In genomic region chr7:141454967-141455551, GRCm38 (mm10) we compare ENCODE assay signal across 8 mouse cellular contexts. TPM values are rescaled to one million over a fixed set of nuclear protein-coding genes. Genes with fewer than 3 reads are reported as not detected.
A peak's percentile ranks its signal among the peaks of the same experiment; 100 is the strongest.
DNase-seq lines count a peak whose midpoint lies in the region; ATAC-seq and TF ChIP-seq lines count a peak whose summit lies in the region.

Gene Pnpla2 (plus strand): TSS chr7:141455198.

- WGBS in embryonic facial prominence, embryonic 12.5 days = under 1% methylated on average over 43 of the region's 45 CpGs
- under 1% methylated on average over 45 of the region's 45 CpGs for WGBS in kidney, adult 2 months
- 3% methylated on average over 45 of the region's 45 CpGs for WGBS in limb, embryonic 14.5 days
- under 1% methylated on average over 40 of the region's 45 CpGs for WGBS in midbrain, embryonic 16.5 days
- under 1% methylated on average over 45 of the region's 45 CpGs for whole genome bisulfite sequencing in spleen, adult 2 months

- peak; percentile 83 for DNase-seq in 3T3-L1 (ENCODE audit: low read depth, low spot score)
- peak; percentile 98 for DNase-seq in adrenal gland, postnatal 25 days
- DNase-seq in heart, adult 18-20 months = peak; percentile 96 to 97
- peak; percentile 97 for DNase-seq in kidney, adult 2 months
- DNase-seq in limb, embryonic 14.5 days (ENCODE audit: low spot score) = peak; percentile 90
- peak; percentile 83 to 95 for DNase-seq in spleen, adult 2 months (ENCODE audit: low read depth in 1 of 2, low spot score in 2 of 2)

- H3K27me3 ChIP-seq in embryonic facial prominence, embryonic 12.5 days = peaks cover 25% of the 10 kb centered on the region
- no peaks in the 10 kb centered on the region for H3K27me3 ChIP-seq in kidney, adult 2 months (replicated peaks; ENCODE audit: control insufficient read depth, insufficient read depth, low read length)
- no peaks in the 10 kb centered on the region for H3K27me3 ChIP-seq in limb, embryonic 14.5 days (ENCODE audit: control insufficient read depth, insufficient read depth, low read length)
- peaks cover 2% of the 10 kb centered on the region for H3K27me3 ChIP-seq in midbrain, embryonic 16.5 days (ENCODE audit: control insufficient read depth, insufficient read depth, low read depth, low read length)
- no peaks in the 10 kb centered on the region for H3K27me3 ChIP-seq in spleen, adult 2 months (ENCODE audit: control insufficient read depth, insufficient read depth, low read length)

- TF ChIP-seq POLR2A in kidney, adult 2 months (IDR thresholded peaks at IDR 0.05; ENCODE audit: low read depth, low read length) = peak; percentile 90
- TF ChIP-seq POLR2A in limb, embryonic 14.5 days (IDR thresholded peaks at IDR 0.05; ENCODE audit: borderline replicate concordance, extremely low read depth, insufficient read depth, insufficient read length) = peak; percentile 69; the same call in 1 of the 2 replicates
- TF ChIP-seq POLR2A in spleen, adult 2 months (IDR thresholded peaks at IDR 0.05; ENCODE audit: low read depth, low read length) = peak; percentile 95

- peaks cover 22% of the 10 kb centered on the region for H3K36me3 ChIP-seq in embryonic facial prominence, embryonic 12.5 days
- H3K36me3 ChIP-seq in kidney, adult 2 months (ENCODE audit: control insufficient read depth, insufficient read depth, low read length) = no peaks in the 10 kb centered on the region
- peaks cover 31% of the 10 kb centered on the region for H3K36me3 ChIP-seq in limb, embryonic 14.5 days (ENCODE audit: control insufficient read depth, insufficient read depth, low read length)
- H3K36me3 ChIP-seq in midbrain, embryonic 16.5 days (ENCODE audit: control insufficient read depth, insufficient read depth, low read length) = peaks cover 17% of the 10 kb centered on the region
- H3K36me3 ChIP-seq in spleen, adult 2 months (ENCODE audit: control insufficient read depth, insufficient read depth, low read length) = peaks cover 29% of the 10 kb centered on the region

- H3K27ac ChIP-seq in embryonic facial prominence, embryonic 12.5 days = peak within 1 kb of the TSS; percentile 58
- peak within 1 kb of the TSS; percentile 93 for H3K27ac ChIP-seq in kidney, adult 2 months (ENCODE audit: insufficient read depth, low read depth, low read length)
- H3K27ac ChIP-seq in limb, embryonic 14.5 days (replicated peaks; ENCODE audit: low read depth, low read length) = no peak within 1 kb of the TSS
- peak within 1 kb of the TSS; percentile 65 for H3K27ac ChIP-seq in midbrain, embryonic 16.5 days (ENCODE audit: low read length)
- peak within 1 kb of the TSS; percentile 88 for H3K27ac ChIP-seq in spleen, adult 2 months (ENCODE audit: insufficient read depth, low read length)

- H3K9ac ChIP-seq in embryonic facial prominence, embryonic 12.5 days = peak within 1 kb of the TSS; percentile 69
- H3K9ac ChIP-seq in limb, embryonic 14.5 days (ENCODE audit: low read depth, low read length, severe bottlenecking) = peak within 1 kb of the TSS; percentile 56
- peak within 1 kb of the TSS; percentile 78 for H3K9ac ChIP-seq in midbrain, embryonic 16.5 days (ENCODE audit: low read depth, low read length)

- peak within 1 kb of the TSS; percentile 51 for H3K4me3 ChIP-seq in embryonic facial prominence, embryonic 12.5 days
- H3K4me3 ChIP-seq in kidney, adult 2 months (ENCODE audit: insufficient read depth, low read depth, low read length) = peak within 1 kb of the TSS; percentile 97
- H3K4me3 ChIP-seq in limb, embryonic 14.5 days (replicated peaks; ENCODE audit: low read length) = peak within 1 kb of the TSS; percentile 57
- peak within 1 kb of the TSS; percentile 76 for H3K4me3 ChIP-seq in midbrain, embryonic 16.5 days (ENCODE audit: low read depth, low read length)
- peak within 1 kb of the TSS; percentile 72 for H3K4me3 ChIP-seq in spleen, adult 2 months (ENCODE audit: extremely low read depth, insufficient read depth, insufficient read length)

- peak; percentile 64 for ATAC-seq in embryonic facial prominence, embryonic 12.5 days (ENCODE audit: insufficient number of reproducible peaks, insufficient read depth, low FRiP score, low TSS enrichment)
- ATAC-seq in limb, embryonic 14.5 days (ENCODE audit: low FRiP score, low read depth) = peak; percentile 87
- ATAC-seq in midbrain, embryonic 16.5 days = peak; percentile 79

- peaks cover 13% of the 10 kb centered on the region for H3K4me1 ChIP-seq in embryonic facial prominence, embryonic 12.5 days
- peaks cover 12% of the 10 kb centered on the region for H3K4me1 ChIP-seq in kidney, adult 2 months (ENCODE audit: control insufficient read depth, insufficient read depth, low read length)
- 0 out of 2 replicates have a peak, but pooled peaks cover 6% of the 10 kb centered on the region for H3K4me1 ChIP-seq in limb, embryonic 14.5 days (ENCODE audit: control insufficient read depth, insufficient read depth, low read length)
- H3K4me1 ChIP-seq in midbrain, embryonic 16.5 days (ENCODE audit: control insufficient read depth, insufficient read depth, low read length) = peaks cover 10% of the 10 kb centered on the region
- peaks cover 11% of the 10 kb centered on the region; the same call in 1 of the 2 replicates for H3K4me1 ChIP-seq in spleen, adult 2 months (ENCODE audit: control insufficient read depth, insufficient read depth, insufficient read length)

- peak within 1 kb of the TSS; percentile 97 for H3K4me2 ChIP-seq in embryonic facial prominence, embryonic 12.5 days (replicated peaks)
- peak within 1 kb of the TSS; percentile 92 for H3K4me2 ChIP-seq in limb, embryonic 14.5 days (replicated peaks; ENCODE audit: low read depth, low read length, severe bottlenecking)
- H3K4me2 ChIP-seq in midbrain, embryonic 16.5 days (ENCODE audit: low read length) = peak within 1 kb of the TSS; percentile 74

- TF ChIP-seq CTCF in kidney, adult 2 months (conservative IDR thresholded peaks at IDR 0.05; ENCODE audit: insufficient read depth, insufficient read length, low read depth, low read length) = no peak
- no peak for TF ChIP-seq CTCF in spleen, adult 2 months (IDR thresholded peaks at IDR 0.05; ENCODE audit: extremely low read depth, insufficient read depth, insufficient read length, insufficient replicate concordance)

- no peaks in the 10 kb centered on the region for H3K9me3 ChIP-seq in embryonic facial prominence, embryonic 12.5 days
- H3K9me3 ChIP-seq in limb, embryonic 14.5 days (ENCODE audit: control insufficient read depth, low read length) = no peaks in the 10 kb centered on the region
- no peaks in the 10 kb centered on the region for H3K9me3 ChIP-seq in midbrain, embryonic 16.5 days (replicated peaks; ENCODE audit: control insufficient read depth, low read length, poor library complexity, severe bottlenecking)

RNA-seq across cellular contexts. Expression of gene Pnpla2, which starts in this region (rescaled TPM):
- total RNA-seq in adrenal gland, postnatal 25 days (2021) = 538 and 617 TPM in 2 replicates
- 13.9 and 14.6 TPM in 2 replicates for polyA plus RNA-seq in embryonic facial prominence, embryonic 12.5 days (2016; fragmentation: Nextera tagmentation; extraction: Ambion mirVana)
- 100 to 1,000 TPM; 387 to 566 TPM for total RNA-seq in heart, adult 18-20 months (2021)
- 350 and 353 TPM in 2 replicates for polyA plus RNA-seq in kidney, adult 2 months (2012; rRNA removed)
- polyA plus RNA-seq in limb, embryonic 14.5 days (2012; rRNA removed) = 14.8 and 16.4 TPM in 2 replicates
- polyA plus RNA-seq in limb, embryonic 14.5 days (2014; fragmentation: Nextera tagmentation; extraction: Ambion mirVana) = 14.5 and 14.8 TPM in 2 replicates
- polyA plus RNA-seq in midbrain, embryonic 16.5 days (2015; fragmentation: Nextera tagmentation; extraction: Ambion mirVana) = 16.9 and 17.7 TPM in 2 replicates
- 87.3 and 106 TPM in 2 replicates for polyA plus RNA-seq in spleen, adult 2 months (2012; rRNA removed)
